Mouse (Mus musculus): ENCODE data around the gene Lap3.
A peak's percentile ranks its signal among the peaks of the same experiment; 100 is the strongest.

Lap3 gene

DNA sequence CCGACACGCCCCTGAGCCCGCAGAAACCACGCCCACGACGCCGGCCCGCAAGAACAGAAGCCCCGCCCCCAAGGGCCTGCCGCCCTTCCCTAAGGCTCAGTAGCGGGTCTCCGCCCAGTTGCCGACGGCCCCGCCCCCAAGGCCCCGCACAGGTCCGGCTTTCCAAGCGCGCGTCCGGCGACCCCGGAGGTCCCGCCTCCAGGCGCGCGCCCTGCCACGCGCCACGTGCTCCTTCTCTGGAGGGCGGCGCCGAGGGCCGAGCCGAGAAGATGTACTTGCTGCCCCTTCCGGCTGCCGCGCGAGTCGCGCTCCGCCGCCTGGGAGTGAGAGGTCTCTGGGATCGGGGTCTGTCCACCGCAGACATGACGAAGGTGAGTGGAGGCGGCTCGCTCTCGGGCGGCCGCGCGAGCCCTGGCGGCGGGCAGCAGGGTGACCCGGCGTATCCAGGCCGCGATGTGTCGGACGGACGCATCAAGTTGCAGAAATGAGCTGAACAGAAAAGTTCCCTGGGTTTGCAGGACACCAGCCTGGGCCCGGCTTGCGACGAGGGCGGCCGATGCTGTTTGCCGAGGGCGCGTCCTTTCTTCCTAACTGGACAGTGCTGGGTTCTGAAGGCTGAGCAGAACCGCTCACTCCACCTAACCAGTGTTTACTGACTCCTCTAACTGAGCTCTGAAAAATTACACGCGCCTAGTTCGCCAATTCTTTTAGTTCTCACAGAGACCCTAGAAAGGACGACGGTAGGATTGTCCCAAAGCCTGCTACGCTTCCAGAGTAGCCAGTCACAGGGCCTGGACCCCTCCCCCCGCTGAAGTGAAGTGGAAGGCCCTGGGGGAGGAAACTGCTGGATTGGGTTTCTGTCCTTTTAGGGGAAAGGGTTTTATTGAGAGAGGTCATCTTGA lies at the start of gene Lap3:
TSS of gene Lap3 (plus strand) at position 184 of the 902 bp plus-strand sequence.
- DNase-seq (ENCODE audit: low spot score in 2 of 2), result peak; percentile 96 to 98

GRCm38 (mm10) chr5:45444130-45444832 lies 48.9 kb upstream of the Lap3 start:
- no peak for DNase-seq (ENCODE audit: low spot score in 2 of 2)

DNA sequence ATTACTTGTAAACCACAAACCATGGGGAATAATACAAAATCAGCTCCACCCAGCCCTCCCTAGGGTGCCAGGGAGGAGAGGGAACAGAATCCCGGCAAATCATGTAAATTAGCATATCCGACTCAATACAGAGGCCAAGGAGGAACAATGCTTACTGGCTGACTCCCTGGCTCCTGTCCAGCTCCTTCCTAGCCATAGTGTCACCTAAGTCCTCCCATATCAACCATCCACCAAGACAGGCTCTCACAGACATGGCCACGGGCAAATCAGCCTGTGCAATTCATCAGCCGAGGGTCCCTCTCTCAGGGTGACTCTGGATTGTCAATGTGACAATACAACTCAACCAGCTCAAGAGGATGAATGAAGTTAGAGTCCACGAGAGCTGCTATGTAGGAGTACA lies 44.5 kb upstream of the Lap3 start:
- no peak for DNase-seq (ENCODE audit: low spot score in 2 of 2)

- no peak for DNase-seq (ENCODE audit: low spot score in 2 of 2)
Observed at GRCm38 (mm10) chr5:45449206-45449605, 44.0 kb upstream of the Lap3 start.

DNA sequence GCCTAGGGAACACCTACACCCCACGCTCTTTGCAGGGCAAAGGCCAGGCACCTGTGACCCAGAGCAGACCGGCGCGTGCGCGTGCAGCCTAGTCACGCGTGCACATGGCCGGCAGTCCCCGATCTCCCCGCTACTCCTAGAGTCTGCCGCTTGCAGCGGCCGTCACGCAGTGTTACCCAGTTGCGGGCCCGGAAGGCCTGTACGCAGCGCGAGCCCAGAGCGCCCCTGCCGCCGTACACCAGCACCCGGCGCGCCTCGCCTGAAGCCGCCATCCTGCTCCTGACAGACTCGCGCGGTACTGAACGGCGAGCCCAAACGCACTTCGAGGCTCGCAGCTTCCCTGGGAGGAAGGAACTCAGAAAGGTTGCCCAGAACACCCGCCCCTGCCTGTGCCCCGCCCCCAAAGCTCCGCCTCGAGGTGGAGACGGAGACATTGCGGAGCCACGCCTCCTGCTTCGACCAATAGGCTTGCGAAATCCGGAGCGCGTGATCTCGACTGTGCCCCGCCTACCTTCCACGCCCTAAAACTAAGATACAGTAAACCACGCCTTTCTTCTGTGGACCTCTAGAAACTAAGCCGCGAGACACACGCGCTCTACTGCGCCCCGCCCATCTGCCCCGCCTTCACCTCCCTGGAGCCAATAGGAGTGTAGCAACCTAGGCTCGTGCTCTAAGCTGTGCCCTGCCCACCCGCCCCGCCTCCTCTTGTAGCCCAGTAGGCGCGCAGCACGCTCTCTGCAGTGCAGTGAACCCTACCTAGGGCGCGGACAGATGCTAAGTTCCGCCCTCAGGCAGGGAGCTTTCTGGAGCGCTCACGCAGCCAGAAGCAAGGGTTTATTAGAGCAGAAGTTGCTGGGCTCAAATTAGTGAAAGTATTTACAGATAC lies 43.1 kb upstream of the Lap3 start, which contains the start of gene Qdpr:
TSS of gene Qdpr (minus strand) at position 406 of the 886 bp plus-strand sequence.
- DNase-seq (ENCODE audit: low spot score in 2 of 2), result peak; percentile 92 to 96

DNA sequence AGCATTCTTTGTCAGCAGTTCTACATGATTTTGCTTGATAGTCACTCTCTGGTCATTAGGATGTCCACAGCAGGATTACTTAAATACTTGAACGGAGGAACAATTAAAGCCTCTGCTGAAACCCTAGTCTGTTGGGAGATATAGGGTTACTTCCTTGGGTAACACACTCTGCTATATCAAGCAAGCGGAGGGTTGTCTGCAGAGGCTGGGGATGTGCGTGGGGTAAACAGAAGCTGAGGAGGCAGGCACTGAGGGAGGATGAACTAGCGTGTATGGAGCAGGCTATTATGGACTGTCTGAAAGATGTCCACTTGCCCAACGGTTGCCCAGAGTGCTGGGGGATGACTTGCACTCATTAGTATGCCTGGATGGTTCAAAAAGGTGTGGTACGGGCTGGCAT lies 39.7 kb upstream of the Lap3 start, which contains the start of gene Clrn2:
TSS of gene Clrn2 (plus strand) at position 301 of the 400 bp plus-strand sequence.
- no peak for DNase-seq (ENCODE audit: low spot score in 2 of 2)

- no peak for DNase-seq (ENCODE audit: low spot score in 2 of 2)
Observed at GRCm38 (mm10) chr5:45454456-45454855, 38.7 kb upstream of the Lap3 start.

- no peak for DNase-seq (ENCODE audit: low spot score in 2 of 2)
Observed at GRCm38 (mm10) chr5:45472880-45473450, 20.2 kb upstream of the Lap3 start.

- DNase-seq (ENCODE audit: low spot score in 2 of 2), result no peak
Observed at GRCm38 (mm10) chr5:45473521-45473920, 19.7 kb upstream of the Lap3 start.

DNA sequence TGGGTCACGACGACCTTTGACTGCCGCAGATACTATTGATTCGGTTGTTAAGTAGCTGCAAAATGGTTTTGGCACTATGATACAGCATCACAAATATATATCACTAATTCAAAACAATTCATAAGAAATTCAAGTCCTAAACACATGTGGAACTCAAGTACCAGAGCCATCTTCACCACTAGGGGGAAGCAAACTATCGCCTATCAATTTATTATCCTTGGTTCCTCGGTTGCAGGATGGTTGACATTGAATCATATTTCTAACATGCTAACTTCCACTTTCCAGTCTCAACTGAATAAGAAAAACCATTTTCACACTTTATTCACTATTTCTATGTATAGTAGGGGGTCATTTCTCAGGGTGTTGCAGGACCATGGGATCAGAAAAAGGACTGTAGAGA lies 19.0 kb upstream of the Lap3 start:
- peak in 1 of 2 experiments; percentile 31 for DNase-seq (ENCODE audit: low spot score in 2 of 2)

GRCm38 (mm10) chr5:45474758-45475157 lies 18.4 kb upstream of the Lap3 start:
- no peak for DNase-seq (ENCODE audit: low spot score in 2 of 2)

- no peak for DNase-seq (ENCODE audit: low spot score in 2 of 2)
Observed at GRCm38 (mm10) chr5:45475771-45476170, 17.4 kb upstream of the Lap3 start.

- DNase-seq (ENCODE audit: low spot score in 2 of 2), result no peak
Observed at GRCm38 (mm10) chr5:45476288-45476687, 16.9 kb upstream of the Lap3 start.

DNA sequence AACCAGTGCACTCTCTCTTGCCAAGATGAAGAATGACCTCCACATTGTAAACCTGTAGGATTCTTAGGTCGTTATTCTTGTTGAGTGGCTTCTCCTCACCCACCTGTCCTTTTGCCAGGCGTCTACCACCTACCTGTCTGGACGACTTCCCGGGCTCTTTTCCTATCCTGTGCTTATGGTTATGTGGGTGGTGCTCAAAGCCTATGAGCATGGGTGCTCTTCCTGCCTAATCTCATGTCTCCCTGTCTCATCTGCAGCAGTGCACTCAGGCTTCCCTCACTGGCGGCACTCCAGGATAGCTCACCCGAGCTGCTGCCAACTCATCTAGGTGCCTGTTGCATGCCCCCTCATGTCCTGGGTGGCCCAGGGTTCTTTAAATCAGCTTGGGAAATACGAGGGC lies 15.6 kb upstream of the Lap3 start:
- no peak for DNase-seq (ENCODE audit: low spot score in 2 of 2)

- no peak for DNase-seq (ENCODE audit: low spot score in 2 of 2)
Observed at GRCm38 (mm10) chr5:45480066-45480465, 13.1 kb upstream of the Lap3 start.

DNA sequence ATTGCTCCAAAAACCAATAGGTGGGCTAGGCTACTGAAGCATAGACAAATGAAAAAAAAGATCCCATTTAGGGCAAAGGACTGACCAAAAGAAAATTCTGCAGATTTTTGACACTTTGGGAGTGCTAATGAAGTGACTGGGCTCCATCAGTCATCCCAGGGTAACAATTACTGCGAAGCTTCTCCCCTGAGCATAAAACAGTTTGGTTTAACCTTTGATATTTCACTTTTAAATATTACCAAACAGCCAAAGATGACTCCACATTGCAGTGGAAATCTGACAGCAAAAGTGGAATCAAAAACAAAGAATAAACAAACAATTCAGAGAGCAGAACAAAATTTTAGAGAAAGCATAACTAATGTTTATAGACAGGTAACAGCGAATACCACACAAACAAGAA lies 12.0 kb upstream of the Lap3 start:
- DNase-seq (ENCODE audit: low spot score in 2 of 2), result no peak

GRCm38 (mm10) chr5:45482607-45483006 lies 10.6 kb upstream of the Lap3 start:
- no peak for DNase-seq (ENCODE audit: low spot score in 2 of 2)

GRCm38 (mm10) chr5:45483654-45484053 lies 9.5 kb upstream of the Lap3 start:
- no peak for DNase-seq (ENCODE audit: low spot score in 2 of 2)

GRCm38 (mm10) chr5:45491776-45492175 lies 1.4 kb upstream of the Lap3 start:
- no peak for DNase-seq (ENCODE audit: low spot score in 2 of 2)

DNA sequence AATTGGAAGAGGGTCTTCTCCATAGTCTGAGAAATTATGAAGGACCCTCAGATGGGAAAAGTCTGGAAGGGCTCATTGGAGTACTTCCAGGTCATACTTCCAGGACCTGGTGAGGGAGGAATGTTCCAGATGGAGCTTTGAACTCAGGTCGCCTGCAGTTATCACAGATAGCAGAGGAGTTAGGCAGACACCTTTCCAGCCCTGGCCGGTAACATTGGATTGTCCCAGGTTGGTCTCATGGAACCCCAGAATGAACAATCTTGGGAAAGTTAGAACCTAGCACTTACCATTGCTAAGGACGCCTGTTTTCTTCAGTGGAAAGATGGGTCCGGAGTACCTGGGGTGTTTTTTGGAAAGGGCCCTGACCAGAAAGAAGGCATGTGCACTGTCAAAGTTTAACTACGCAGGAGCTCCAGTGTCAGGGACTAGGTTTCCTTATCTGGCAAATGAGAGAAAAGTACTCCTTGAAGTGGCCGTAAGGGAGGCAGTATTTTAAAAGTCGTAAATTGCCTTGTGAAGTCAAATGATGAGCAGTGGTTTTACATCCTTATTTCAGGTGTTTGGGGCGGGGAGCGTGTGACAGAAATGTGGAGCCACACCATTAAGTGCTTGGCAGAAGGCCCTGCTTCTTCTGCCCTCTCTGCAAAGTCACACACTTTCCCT lies 1.1 kb downstream of the Lap3 start:
- no peak for DNase-seq (ENCODE audit: low spot score in 2 of 2)

DNA sequence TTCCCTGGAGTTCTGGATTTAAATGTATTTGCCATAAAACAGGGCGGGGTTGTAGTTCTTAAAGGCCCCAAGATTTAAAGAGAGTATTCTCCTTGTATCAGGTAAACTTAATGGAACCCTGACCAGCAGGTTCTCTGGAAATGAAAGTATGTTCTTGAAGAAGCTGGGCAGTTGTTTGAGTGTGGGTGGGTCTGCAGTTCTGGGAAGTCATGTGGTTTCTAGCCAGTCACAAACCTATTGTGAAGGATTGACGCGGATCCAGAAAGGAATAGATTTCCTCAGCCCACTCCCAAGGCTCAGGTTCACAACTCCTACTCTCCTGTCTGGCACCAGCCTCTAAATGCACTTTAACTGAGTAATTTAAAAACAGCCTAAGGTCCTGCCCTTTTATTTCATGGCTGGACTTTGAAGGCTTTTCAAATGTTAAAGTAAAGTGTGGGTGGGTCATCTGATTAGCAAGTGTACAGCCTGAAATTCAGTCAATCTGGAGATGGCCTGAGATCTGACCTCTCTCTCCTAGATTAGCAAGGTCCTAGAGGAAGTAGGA lies 2.3 kb downstream of the Lap3 start:
- DNase-seq (ENCODE audit: low spot score in 2 of 2), result no peak

Data from frontal cortex, postnatal 10 days (tissue).